Mouse (Mus musculus) liver, embryonic 13.5 days (tissue): Measurements from ENCODE around the gene Myo1b. TPM values are rescaled to one million over a fixed set of nuclear protein-coding genes. Genes with fewer than 3 reads are reported as not detected.

Experiments used
- ATAC-seq: fragments of 200-750 bp; cut with Nextera tagmentation; 2 replicates; pipeline ENCODE4 v1.8.0; 2017; ENCODE audit warnings: low read depth, mild to moderate bottlenecking, moderate number of reproducible peaks, moderate library complexity
- DNase-seq: peaks from one replicate; pipeline ENCODE4 v3.0.0; 2022
- H3K27ac ChIP-seq: fragments of 300-500 bp; sonication (generic); 2 replicates; pipeline ENCODE4 v1.5.1; 2015; ENCODE audit warnings: moderate library complexity, mild to moderate bottlenecking, inconsistent platforms
- H3K27me3 ChIP-seq: fragments of 300-500 bp; sonication (generic); 2 replicates; pipeline ENCODE4 v1.6.1; 2015; ENCODE audit warnings: mild to moderate bottlenecking, inconsistent platforms
- H3K36me3 ChIP-seq: fragments of 300-500 bp; sonication (generic); 2 replicates; pipeline ENCODE4 v1.6.1; 2015; ENCODE audit warnings: mild to moderate bottlenecking, inconsistent platforms
- H3K4me1 ChIP-seq: fragments of 300-500 bp; sonication (generic); replicated peaks from 2 replicates; pipeline ENCODE4 v1.6.1; 2015; ENCODE audit warnings: inconsistent platforms
- H3K4me2 ChIP-seq: fragments of 300-500 bp; sonication (generic); 2 replicates; pipeline ENCODE4 v1.6.1; 2015; ENCODE audit warnings: inconsistent platforms, mild to moderate bottlenecking, moderate library complexity
- H3K4me3 ChIP-seq: fragments of 300-500 bp; sonication (generic); replicated peaks from 2 replicates; pipeline ENCODE4 v1.5.1; 2015; ENCODE audit warnings: mild to moderate bottlenecking, inconsistent platforms
- H3K9ac ChIP-seq: fragments of 300-500 bp; sonication (generic); 2 replicates; pipeline ENCODE4 v1.6.1; 2015; ENCODE audit warnings: mild to moderate bottlenecking, inconsistent platforms
- H3K9me3 ChIP-seq: fragments of 300-500 bp; sonication (generic); replicated peaks from 2 replicates; pipeline ENCODE4 v1.6.1; 2016; ENCODE audit warnings: inconsistent platforms
- WGBS: fragments of 180-500 bp; shearing (Covaris S2); methylation state at CpG from one replicate; pipeline ENCODE4 v1.1.7; 2015; ENCODE audit not compliant: insufficient replicate concordance; 5-methylcytosine and 5-hydroxymethylcytosine counted together
- polyA plus RNA-seq: library from polyadenylated mRNA; unstranded; fragments of >200 nt; fragmentation: Nextera tagmentation; extraction: Ambion mirVana; gene quantifications from 2 replicates; pipeline ENCODE4 v1.2.1, GENCODE M21; 2015

The Myo1b gene
- polyA plus RNA-seq, 1 experiment from 2014 or later: 6.3 TPM

- no peak for ATAC-seq
- no peak overlapping the region for H3K27ac ChIP-seq
- 79% methylated on average over 1 of the region's 1 CpGs for WGBS
- H3K9ac ChIP-seq: no peak overlapping the region
- H3K4me3 ChIP-seq: no peak overlapping the region
- H3K36me3 ChIP-seq: no peaks in the 10 kb centered on the region
- H3K4me2 ChIP-seq: no peak overlapping the region
- H3K4me1 ChIP-seq: 0 out of 2 replicates have a peak, but pooled peaks cover 4% of the 10 kb centered on the region
- no peaks in the 10 kb centered on the region for H3K27me3 ChIP-seq
- DNase-seq: no peak
- H3K9me3 ChIP-seq: no peaks in the 10 kb centered on the region
Measured at GRCm38 (mm10) chr1:51742586-51742985, 173.3 kb downstream of the Myo1b start.

GRCm38 (mm10) chr1:51740626-51741231 is 175.1 kb downstream of the Myo1b start:
- Histone ChIP-seq H3K9ac (no peak overlapping the region), H3K4me1 (0 out of 2 replicates have a peak, but pooled peaks cover 4% of the 10 kb centered on the region), H3K4me3 (no peak overlapping the region), H3K27ac (no peak overlapping the region), H3K27me3 (no peaks in the 10 kb centered on the region), H3K36me3 (no peaks in the 10 kb centered on the region), H3K4me2 (no peak overlapping the region), H3K9me3 (no peaks in the 10 kb centered on the region)
- DNase-seq: no peak
- WGBS: 60% methylated on average over 10 of the region's 10 CpGs
- no peak for ATAC-seq

GRCm38 (mm10) chr1:51739252-51739852 is 176.5 kb downstream of the Myo1b start:
- WGBS: 64% methylated on average over 5 of the region's 5 CpGs
- Histone ChIP-seq H3K27me3 (no peaks in the 10 kb centered on the region), H3K27ac (no peak overlapping the region)

GRCm38 (mm10) chr1:51736822-51737221 is 179.0 kb downstream of the Myo1b start:
- WGBS: 46% methylated on average over 2 of the region's 2 CpGs
- DNase-seq (no peak), ATAC-seq (no peak)
- Histone ChIP-seq H3K27ac (no peak overlapping the region), H3K27me3 (no peaks in the 10 kb centered on the region), H3K9me3 (peaks cover 1% of the 10 kb centered on the region; the same call in 1 of the 2 replicates), H3K4me3 (no peak overlapping the region), H3K4me1 (0 out of 2 replicates have a peak, but pooled peaks cover 4% of the 10 kb centered on the region), H3K9ac (no peak overlapping the region), H3K4me2 (no peak overlapping the region), H3K36me3 (no peaks in the 10 kb centered on the region)

More at GRCm38 (mm10) chr1:51739252-51739852, 176.5 kb downstream of the Myo1b start:
- Histone ChIP-seq H3K9me3 (no peaks in the 10 kb centered on the region), H3K9ac (no peak overlapping the region), H3K36me3 (no peaks in the 10 kb centered on the region), H3K4me1 (0 out of 2 replicates have a peak, but pooled peaks cover 4% of the 10 kb centered on the region), H3K4me2 (no peak overlapping the region), H3K4me3 (no peak overlapping the region)
- ATAC-seq (no peak), DNase-seq (no peak)

GRCm38 (mm10) chr1:51734721-51735120 is 181.2 kb downstream of the Myo1b start:
- 64% methylated on average over 6 of the region's 6 CpGs for WGBS
- DNase-seq: no peak
- Histone ChIP-seq H3K4me3 (no peak overlapping the region), H3K36me3 (no peaks in the 10 kb centered on the region), H3K27me3 (no peaks in the 10 kb centered on the region), H3K4me1 (no peaks in the 10 kb centered on the region), H3K9me3 (peaks cover 5% of the 10 kb centered on the region; the same call in 1 of the 2 replicates), H3K27ac (no peak overlapping the region), H3K4me2 (no peak overlapping the region), H3K9ac (no peak overlapping the region)
- ATAC-seq: no peak

GRCm38 (mm10) chr1:51729407-51729806 is 186.5 kb downstream of the Myo1b start:
- ATAC-seq (no peak), DNase-seq (no peak)
- no peak overlapping the region for H3K27ac ChIP-seq
- H3K4me2 ChIP-seq: no peak overlapping the region
- H3K4me3 ChIP-seq: no peak overlapping the region
- WGBS: 76% methylated on average over 1 of the region's 1 CpGs
- H3K4me1 ChIP-seq: no peaks in the 10 kb centered on the region
- H3K9ac ChIP-seq: no peak overlapping the region
- H3K27me3 ChIP-seq: no peaks in the 10 kb centered on the region
- H3K9me3 ChIP-seq: peaks cover 5% of the 10 kb centered on the region; the same call in 1 of the 2 replicates
- H3K36me3 ChIP-seq: no peaks in the 10 kb centered on the region

GRCm38 (mm10) chr1:51728816-51729215 is 187.1 kb downstream of the Myo1b start:
- Histone ChIP-seq H3K36me3 (no peaks in the 10 kb centered on the region), H3K9me3 (peaks cover 5% of the 10 kb centered on the region; the same call in 1 of the 2 replicates), H3K4me2 (no peak overlapping the region), H3K9ac (no peak overlapping the region), H3K4me3 (no peak overlapping the region), H3K4me1 (no peaks in the 10 kb centered on the region), H3K27me3 (no peaks in the 10 kb centered on the region), H3K27ac (no peak overlapping the region)
- DNase-seq (no peak), ATAC-seq (no peak)
- 64% methylated on average over 4 of the region's 4 CpGs for WGBS

GRCm38 (mm10) chr1:51719897-51720673 is 195.8 kb downstream of the Myo1b start:
- no peaks in the 10 kb centered on the region for H3K36me3 ChIP-seq
- H3K27ac ChIP-seq: no peak overlapping the region
- no peak overlapping the region for H3K4me3 ChIP-seq
- no peaks in the 10 kb centered on the region for H3K27me3 ChIP-seq
- H3K4me1 ChIP-seq: no peaks in the 10 kb centered on the region
- no peaks in the 10 kb centered on the region for H3K9me3 ChIP-seq
- 62% methylated on average over 9 of the region's 9 CpGs for WGBS
- no peak overlapping the region for H3K4me2 ChIP-seq
- ATAC-seq: peak; percentile 70; the same call in 1 of the 2 replicates
- H3K9ac ChIP-seq: no peak overlapping the region
- DNase-seq: no peak

- ATAC-seq (no peak), DNase-seq (no peak)
- no peak overlapping the region for H3K27ac ChIP-seq
- H3K4me1 ChIP-seq: no peaks in the 10 kb centered on the region
- H3K4me3 ChIP-seq: no peak overlapping the region
- no peak overlapping the region for H3K4me2 ChIP-seq
- no peaks in the 10 kb centered on the region for H3K27me3 ChIP-seq
- H3K9ac ChIP-seq: no peak overlapping the region
- no peaks in the 10 kb centered on the region for H3K9me3 ChIP-seq
- no peaks in the 10 kb centered on the region for H3K36me3 ChIP-seq
- 44% methylated on average over 2 of the region's 2 CpGs for WGBS
Measured at GRCm38 (mm10) chr1:51710831-51711230, 205.0 kb downstream of the Myo1b start.

GRCm38 (mm10) chr1:51706106-51706505 is 209.8 kb downstream of the Myo1b start:
- H3K4me2 ChIP-seq: no peak overlapping the region
- no peaks in the 10 kb centered on the region for H3K36me3 ChIP-seq
- no peaks in the 10 kb centered on the region for H3K4me1 ChIP-seq
- no peak overlapping the region for H3K4me3 ChIP-seq
- WGBS: 72% methylated on average over 3 of the region's 3 CpGs
- DNase-seq (no peak), ATAC-seq (no peak)
- H3K27ac ChIP-seq: no peak overlapping the region
- no peaks in the 10 kb centered on the region for H3K9me3 ChIP-seq
- no peak overlapping the region for H3K9ac ChIP-seq
- H3K27me3 ChIP-seq: no peaks in the 10 kb centered on the region

GRCm38 (mm10) chr1:51704610-51705009 is 211.3 kb downstream of the Myo1b start:
- no peak for DNase-seq
- H3K4me2 ChIP-seq: no peak overlapping the region
- 54% methylated on average over 4 of the region's 4 CpGs for WGBS
- no peaks in the 10 kb centered on the region for H3K36me3 ChIP-seq
- no peaks in the 10 kb centered on the region for H3K27me3 ChIP-seq
- no peaks in the 10 kb centered on the region for H3K4me1 ChIP-seq
- no peak overlapping the region for H3K27ac ChIP-seq
- H3K4me3 ChIP-seq: no peak overlapping the region
- no peak overlapping the region for H3K9ac ChIP-seq
- H3K9me3 ChIP-seq: no peaks in the 10 kb centered on the region
- no peak for ATAC-seq
